Mouse (Mus musculus) ovary, adult 18-20 months (tissue): ENCODE results near the gene Ccdc114.

Experiments used
- DNase-seq: peaks from one replicate; pipeline ENCODE4 v3.0.0; 2022; ENCODE audit warnings: low spot score, mixed read lengths

Ccdc114 gene

DNA sequence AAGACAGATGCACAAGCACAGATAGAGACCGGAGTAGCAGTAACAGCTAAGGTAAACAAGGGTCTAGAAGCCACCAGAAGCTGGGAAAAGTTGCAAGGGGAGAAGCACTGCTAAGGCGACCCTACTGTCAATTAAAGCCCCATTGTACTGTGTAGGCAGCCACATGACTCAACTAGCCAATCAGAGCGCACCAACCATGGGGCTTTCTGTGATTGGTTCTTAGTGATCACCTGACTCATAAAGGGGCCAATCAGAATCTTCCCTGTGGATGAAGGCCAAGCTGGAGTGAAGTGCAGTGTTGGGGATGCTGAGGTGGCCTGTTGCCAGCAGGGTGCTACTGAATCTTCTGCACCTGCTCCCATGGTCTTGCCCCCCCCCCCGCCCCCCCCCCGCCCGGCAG, 63.0 kb downstream of the Ccdc114 start:
- DNase-seq = no peak

DNA sequence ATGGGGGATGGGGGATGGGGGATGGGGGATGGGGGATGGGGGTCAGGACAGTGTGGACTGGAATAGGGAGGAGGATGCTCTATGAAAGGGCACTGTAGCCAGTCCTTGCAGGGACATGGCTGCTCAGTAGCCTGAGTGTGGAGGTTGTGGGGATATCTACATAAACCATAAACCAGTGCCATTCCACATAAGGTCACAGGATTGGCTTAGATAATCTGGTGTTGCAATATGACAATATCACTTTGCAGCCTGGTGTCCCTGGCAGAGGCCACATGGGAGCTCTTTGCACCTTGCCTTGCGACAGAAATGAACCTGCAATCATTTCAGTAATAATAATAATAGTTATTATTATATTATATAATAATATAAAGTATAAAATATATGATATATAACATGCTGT, 64.5 kb downstream of the Ccdc114 start:
- DNase-seq = no peak

DNA sequence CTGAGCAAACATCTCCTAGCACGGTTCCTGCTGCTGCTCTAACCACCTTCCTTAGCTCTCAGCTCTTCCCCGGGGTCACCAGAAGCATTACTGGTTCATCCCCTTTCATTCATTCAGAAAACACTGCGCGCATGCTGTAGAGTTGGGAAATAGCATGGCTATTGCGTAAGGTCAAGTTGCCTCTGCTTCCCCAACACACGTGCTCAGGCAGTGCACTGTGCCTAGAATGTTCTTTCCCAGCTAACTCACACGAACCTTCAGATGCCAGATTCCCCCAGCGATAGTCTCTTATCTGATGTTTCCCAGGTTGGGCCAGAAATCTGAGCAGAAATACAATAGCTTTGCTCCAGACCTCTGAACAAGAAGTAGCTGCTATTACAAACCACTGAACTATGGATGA, 68.6 kb downstream of the Ccdc114 start:
- DNase-seq = no peak
